Mouse (Mus musculus): ENCODE data around the gene Synrg. TPM values are rescaled to one million over a fixed set of nuclear protein-coding genes. Genes with fewer than 3 reads are reported as not detected.

Gene Synrg
- polyA plus RNA-seq (2015; fragmentation: Nextera tagmentation; extraction: Ambion mirVana) = 7.4 and 8.8 TPM in 2 replicates

GRCm38 (mm10) chr11:83963991-83964921, at the start of gene Synrg:
Gene Synrg (plus strand): TSS chr11:83964428.

GRCm38 (mm10) chr11:83941950-83942840, 22.0 kb upstream of the Synrg start, which contains the start of gene Ddx52:
Gene Ddx52 (plus strand): TSS chr11:83942062.

GRCm38 (mm10) chr11:84069034-84069370, 104.8 kb downstream of the Synrg start, which contains the start of gene Dusp14:
Gene Dusp14 (minus strand): TSS chr11:84069261.

Other genes starting within 250 kb of the Synrg start
- gene Wfdc21, start 217.5 kb upstream of the Synrg start, polyA plus RNA-seq (2015; fragmentation: Nextera tagmentation; extraction: Ambion mirVana) = 6.7 and 13.8 TPM in 2 replicates
- 11.0 and 13.4 TPM in 2 replicates for gene Heatr6, start 210.7 kb upstream of the Synrg start, polyA plus RNA-seq (2015; fragmentation: Nextera tagmentation; extraction: Ambion mirVana)
- 1.3 and 2.8 TPM in 2 replicates for gene Hnf1b, start 114.4 kb upstream of the Synrg start, polyA plus RNA-seq (2015; fragmentation: Nextera tagmentation; extraction: Ambion mirVana)
- gene Ddx52, start 22.4 kb upstream of the Synrg start, polyA plus RNA-seq (2015; fragmentation: Nextera tagmentation; extraction: Ambion mirVana) = 29.7 and 36.6 TPM in 2 replicates
- 6.4 and 8.0 TPM in 2 replicates for gene Dusp14, start 104.8 kb downstream of the Synrg start, polyA plus RNA-seq (2015; fragmentation: Nextera tagmentation; extraction: Ambion mirVana)
- 9.7 and 18.0 TPM in 2 replicates for gene Tada2a, start 165.2 kb downstream of the Synrg start, polyA plus RNA-seq (2015; fragmentation: Nextera tagmentation; extraction: Ambion mirVana)
- 6.0 and 8.7 TPM in 2 replicates for gene Acaca, start 165.2 kb downstream of the Synrg start, polyA plus RNA-seq (2015; fragmentation: Nextera tagmentation; extraction: Ambion mirVana)
- not detected in 2 replicates for gene Gm11437, start 203.0 kb downstream of the Synrg start, polyA plus RNA-seq (2015; fragmentation: Nextera tagmentation; extraction: Ambion mirVana)

Measured in adrenal gland, postnatal 0 days (tissue).